Mouse (Mus musculus): Measurements from ENCODE around the gene Enpp7.

DNA sequence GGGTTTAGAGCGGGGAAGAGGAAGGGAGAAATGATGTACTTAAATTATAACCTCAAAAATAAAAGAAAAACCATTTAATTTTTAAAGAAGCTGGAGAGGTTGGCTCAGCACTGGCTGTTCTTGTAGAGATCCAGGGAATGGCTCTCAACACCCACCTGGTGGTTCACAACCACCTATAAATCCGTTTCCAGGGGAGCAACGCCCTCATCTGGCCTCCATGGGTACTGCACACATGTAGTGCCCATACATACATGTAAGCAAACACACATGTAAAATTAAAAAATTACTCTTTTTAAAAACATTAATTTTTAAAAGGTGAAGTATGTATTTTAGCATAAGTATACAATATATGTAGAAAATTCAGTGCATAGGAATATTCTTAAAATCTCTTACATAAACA is 18.5 kb downstream of the Enpp7 start:
- TF ChIP-seq CTCF (IDR thresholded peaks at IDR 0.05; ENCODE audit: low read depth) (no peak), EP300 (IDR thresholded peaks at IDR 0.05; ENCODE audit: low read depth) (no peak)
